8 mouse cellular contexts compared by ENCODE assay signal in genomic region chr10:128548947-128549681, GRCm38 (mm10). TPM values are rescaled to one million over a fixed set of nuclear protein-coding genes. Genes with fewer than 3 reads are reported as not detected.
A peak's percentile ranks its signal among the peaks of the same experiment; 100 is the strongest.
DNase-seq lines count a peak whose midpoint lies in the region; ATAC-seq lines count a peak whose summit lies in the region.

Gene Rpl41 (minus strand): TSS chr10:128549305.

- peaks cover 29% of the 10 kb centered on the region for H3K4me1 ChIP-seq in forebrain, embryonic 10.5 days
- peaks cover 10% of the 10 kb centered on the region for H3K4me1 ChIP-seq in heart, embryonic 15.5 days (replicated peaks)
- peaks cover 22% of the 10 kb centered on the region for H3K4me1 ChIP-seq in liver, embryonic 15.5 days (replicated peaks)
- H3K4me1 ChIP-seq in neural tube, embryonic 12.5 days = peaks cover 10% of the 10 kb centered on the region; the same call in 1 of the 2 replicates

- peak; percentile 90 to 93 for DNase-seq in CD8-positive naive resting alpha-beta T cell, adult 2 months (ENCODE audit: low read depth in 2 of 2, low spot score in 2 of 2)
- DNase-seq in c-Kit-positive CD71-negative TER-119-negative erythroid progenitor cells, embryonic 14.5 days (ENCODE audit: low read depth) = peak; percentile 96
- DNase-seq in forebrain, embryonic 10.5 days (ENCODE audit: extremely low spot score, low spot score) = peak; percentile 92
- DNase-seq in kidney, postnatal 36 days = peak; percentile 94 to 97
- peak; percentile 99 for DNase-seq in telencephalon, adult 2 months (ENCODE audit: low read depth, low spot score)

- no peaks in the 10 kb centered on the region for H3K27me3 ChIP-seq in forebrain, embryonic 10.5 days (ENCODE audit: poor library complexity, severe bottlenecking)
- no peaks in the 10 kb centered on the region for H3K27me3 ChIP-seq in heart, embryonic 15.5 days
- no peaks in the 10 kb centered on the region for H3K27me3 ChIP-seq in liver, embryonic 15.5 days
- no peaks in the 10 kb centered on the region for H3K27me3 ChIP-seq in neural tube, embryonic 12.5 days (replicated peaks)

- H3K9me3 ChIP-seq in forebrain, embryonic 10.5 days = no peaks in the 10 kb centered on the region
- no peaks in the 10 kb centered on the region for H3K9me3 ChIP-seq in heart, embryonic 15.5 days (replicated peaks)
- no peaks in the 10 kb centered on the region for H3K9me3 ChIP-seq in liver, embryonic 15.5 days (replicated peaks)
- H3K9me3 ChIP-seq in neural tube, embryonic 12.5 days = no peaks in the 10 kb centered on the region

- WGBS in forebrain, embryonic 10.5 days = under 1% methylated on average over 31 of the region's 31 CpGs
- under 1% methylated on average over 31 of the region's 31 CpGs for WGBS in heart, embryonic 15.5 days
- WGBS in liver, embryonic 15.5 days (ENCODE audit: insufficient replicate concordance) = under 1% methylated on average over 31 of the region's 31 CpGs
- under 1% methylated on average over 31 of the region's 31 CpGs for WGBS in neural tube, embryonic 12.5 days

- H3K4me2 ChIP-seq in heart, embryonic 15.5 days = peak within 1 kb of the TSS; percentile 87
- peak within 1 kb of the TSS; percentile 90 for H3K4me2 ChIP-seq in liver, embryonic 15.5 days
- H3K4me2 ChIP-seq in neural tube, embryonic 12.5 days (replicated peaks) = peak within 1 kb of the TSS; percentile 71

- ATAC-seq in heart, embryonic 15.5 days (replicated peaks; ENCODE audit: insufficient number of reproducible peaks, insufficient read depth, low FRiP score, low read depth) = peak; percentile 88
- ATAC-seq in liver, embryonic 15.5 days (ENCODE audit: insufficient read depth) = peak; percentile 80
- peak; percentile 86 for ATAC-seq in neural tube, embryonic 12.5 days (ENCODE audit: low FRiP score, low read depth)

- H3K27ac ChIP-seq in forebrain, embryonic 10.5 days = peak within 1 kb of the TSS; percentile 96
- H3K27ac ChIP-seq in heart, embryonic 15.5 days = peak within 1 kb of the TSS; percentile 94
- peak within 1 kb of the TSS; percentile 94 for H3K27ac ChIP-seq in liver, embryonic 15.5 days (replicated peaks)
- peak within 1 kb of the TSS; percentile 85 for H3K27ac ChIP-seq in neural tube, embryonic 12.5 days

- peak within 1 kb of the TSS; percentile 67 for H3K9ac ChIP-seq in heart, embryonic 15.5 days
- H3K9ac ChIP-seq in liver, embryonic 15.5 days = peak within 1 kb of the TSS; percentile 68
- peak within 1 kb of the TSS; percentile 76 for H3K9ac ChIP-seq in neural tube, embryonic 12.5 days

- peak within 1 kb of the TSS; percentile 71 for H3K4me3 ChIP-seq in forebrain, embryonic 10.5 days
- H3K4me3 ChIP-seq in heart, embryonic 15.5 days = peak within 1 kb of the TSS; percentile 68
- peak within 1 kb of the TSS; percentile 89 for H3K4me3 ChIP-seq in liver, embryonic 15.5 days (replicated peaks)
- H3K4me3 ChIP-seq in neural tube, embryonic 12.5 days = peak within 1 kb of the TSS; percentile 55

- peaks cover 27% of the 10 kb centered on the region for H3K36me3 ChIP-seq in forebrain, embryonic 10.5 days (replicated peaks)
- peaks cover 14% of the 10 kb centered on the region for H3K36me3 ChIP-seq in heart, embryonic 15.5 days
- peaks cover 18% of the 10 kb centered on the region for H3K36me3 ChIP-seq in liver, embryonic 15.5 days (replicated peaks)
- H3K36me3 ChIP-seq in neural tube, embryonic 12.5 days = peaks cover 15% of the 10 kb centered on the region

RNA-seq across cellular contexts. Expression of gene Rpl41, which starts in this region (rescaled TPM):
- polyA plus RNA-seq in forebrain, embryonic 10.5 days (2016; fragmentation: Nextera tagmentation; extraction: Ambion mirVana) = 3,608 and 3,665 TPM in 2 replicates
- polyA plus RNA-seq in heart, embryonic 15.5 days (2015; fragmentation: Nextera tagmentation; extraction: Ambion mirVana) = 2,261 and 2,363 TPM in 2 replicates
- 1,944 and 2,155 TPM in 2 replicates for polyA plus RNA-seq in liver, embryonic 15.5 days (2015; fragmentation: Nextera tagmentation; extraction: Ambion mirVana)
- polyA plus RNA-seq in neural tube, embryonic 12.5 days (2016; fragmentation: Nextera tagmentation; extraction: Ambion mirVana) = 2,521 and 2,605 TPM in 2 replicates

Comparison
In these comparisons a context has a peak if more than half of its experiments do, and no peak if none do; other contexts are left out.
1. Peak in every context shown above with its lines: DNase-seq, ATAC-seq, H3K4me3 ChIP-seq and H3K27ac ChIP-seq.